Mouse (Mus musculus): ENCODE results near the gene Sat2.

DNA sequence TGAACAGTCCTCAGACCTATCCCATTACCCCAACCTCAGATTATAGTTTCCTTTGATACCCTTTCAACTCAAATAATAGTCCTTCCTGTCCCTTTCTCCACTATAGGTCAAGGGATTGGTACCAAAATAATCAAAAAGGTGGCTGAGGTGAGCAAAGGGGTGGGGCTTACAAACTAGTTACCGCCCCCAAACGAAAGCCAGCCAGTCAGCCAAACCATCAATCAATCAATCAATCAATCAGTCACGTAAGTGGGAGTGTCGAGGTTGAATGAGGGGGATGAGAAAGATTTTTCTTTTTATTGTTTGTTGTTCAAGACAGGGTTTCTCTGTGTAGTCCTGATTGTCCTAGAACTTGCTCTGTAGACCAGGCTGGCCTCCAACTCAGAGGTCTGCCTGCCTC lies 1.2 kb downstream of the Sat2 start:
- TF ChIP-seq CTCF (IDR thresholded peaks at IDR 0.05; ENCODE audit: low read depth, low read length) (no peak), GATA1 (IDR thresholded peaks at IDR 0.05; ENCODE audit: borderline replicate concordance, low read length) (no peak), TAL1 (conservative IDR thresholded peaks at IDR 0.05; ENCODE audit: low read depth, low read length) (no peak), POLR2AphosphoS5 (IDR thresholded peaks at IDR 0.05; ENCODE audit: insufficient replicate concordance, low read depth, low read length) (no peak)

All from G1E (cell line).